Mouse (Mus musculus) hindbrain, embryonic 14.5 days (tissue): ENCODE measurements around the gene Pdcd2l. TPM values are rescaled to one million over a fixed set of nuclear protein-coding genes. Genes with fewer than 3 reads are reported as not detected.

ENCODE experiments used
- polyA plus RNA-seq: library from polyadenylated mRNA; unstranded; fragments of >200 nt; fragmentation: Nextera tagmentation; extraction: Ambion mirVana; gene quantifications from 2 replicates; pipeline ENCODE4 v1.2.1, GENCODE M21; 2014

Pdcd2l gene
- polyA plus RNA-seq, 1 experiment from 2014 or later = 68.9 TPM

Other genes starting within 250 kb of the Pdcd2l start
- not detected in 2 replicates for gene Scgb2b27, start 182.7 kb downstream of the Pdcd2l start, polyA plus RNA-seq
- not detected in 2 replicates for gene Scgb1b27, start 175.2 kb downstream of the Pdcd2l start, polyA plus RNA-seq
- not detected in 2 replicates for gene Scgb1b30, start 101.2 kb downstream of the Pdcd2l start, polyA plus RNA-seq
- 2.5 and 3.2 TPM in 2 replicates for gene Wtip, start 63.4 kb downstream of the Pdcd2l start, polyA plus RNA-seq
- gene Uba2, start 27.1 kb downstream of the Pdcd2l start, polyA plus RNA-seq = 164 and 177 TPM in 2 replicates
- 265 and 302 TPM in 2 replicates for gene Gpi1, start 33.7 kb upstream of the Pdcd2l start, polyA plus RNA-seq
- gene Gm6096, start 54.4 kb upstream of the Pdcd2l start, polyA plus RNA-seq = 0.77 and 1.0 TPM in 2 replicates
- gene 4931406P16Rik, start 116.9 kb upstream of the Pdcd2l start, polyA plus RNA-seq = 39.5 and 45.0 TPM in 2 replicates
- 38.2 and 38.7 TPM in 2 replicates for gene Lsm14a, start 196.7 kb upstream of the Pdcd2l start, polyA plus RNA-seq